Mouse (Mus musculus) testis, adult 2 months (tissue): ENCODE measurements around the gene Oaz2.

ENCODE experiments used
- CTCF ChIP-seq: fragments of 200-500 bp; IDR thresholded peaks from 2 replicates; pipeline ENCODE4 v1.5.1; 2012; ENCODE audit warnings: low read depth, mild to moderate bottlenecking, inconsistent platforms, low read length, moderate library complexity; ENCODE audit not compliant: control insufficient read depth, insufficient read depth, insufficient replicate concordance
- POLR2A ChIP-seq: fragments of 200-500 bp; IDR thresholded peaks from 2 replicates; pipeline ENCODE4 v1.6.1; 2012; ENCODE audit warnings: low read depth, mild to moderate bottlenecking, inconsistent platforms, low read length, moderate library complexity; ENCODE audit not compliant: control insufficient read depth

DNA sequence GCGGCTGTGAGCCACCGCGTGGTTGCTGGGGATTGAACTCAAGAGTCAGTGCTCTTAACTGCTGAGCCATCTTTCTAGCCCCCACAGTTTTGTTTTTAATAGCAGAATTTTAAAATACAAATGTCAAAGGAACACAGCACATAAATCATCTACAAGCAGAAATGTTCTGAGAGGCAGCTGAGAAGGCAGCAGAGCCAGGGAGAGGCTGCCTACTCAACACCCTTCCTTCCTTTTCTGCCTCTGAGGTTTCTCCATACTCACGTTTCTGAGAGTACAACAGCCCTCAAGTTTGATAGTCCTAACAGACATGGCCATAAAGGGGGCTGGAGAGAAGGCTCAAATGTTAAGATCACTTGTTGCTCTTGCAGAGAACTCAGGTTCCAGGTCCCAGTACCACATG lies 59.7 kb downstream of the Oaz2 start:
- TF ChIP-seq POLR2A (no peak), CTCF (no peak)
